Mouse (Mus musculus) stomach, postnatal 0 days (tissue): ENCODE measurements around the gene Mvp.

Experiments used
- CTCF ChIP-seq: IDR thresholded peaks from 2 replicates; pipeline ENCODE4 v1.5.1; 2016; ENCODE audit warnings: antibody characterized with exemption, low read depth, mild to moderate bottlenecking, moderate library complexity
- EP300 ChIP-seq: optimal IDR thresholded peaks from 2 replicates; pipeline ENCODE3; 2016; ENCODE audit warnings: antibody characterized with exemption

- TF ChIP-seq CTCF (peak; percentile 78), EP300 (no peak)
Observed at GRCm38 (mm10) chr7:126963548-126964286, 50.7 kb downstream of the Mvp start.
